Mouse (Mus musculus): Measurements from ENCODE around the gene Kif23.

GRCm38 (mm10) chr9:61884936-61885335, 61.6 kb downstream of the Kif23 start:
- TF ChIP-seq POLR2A (IDR thresholded peaks at IDR 0.05; ENCODE audit: insufficient read depth, low read length) (no peak), CTCF (IDR thresholded peaks at IDR 0.05; ENCODE audit: low read depth, low read length) (no peak)
